Mouse (Mus musculus): ENCODE data around the gene Trem2. TPM values are rescaled to one million over a fixed set of nuclear protein-coding genes. Genes with fewer than 3 reads are reported as not detected.

The Trem2 gene
- polyA plus RNA-seq, 1 experiment, result 0.04 TPM

DNA sequence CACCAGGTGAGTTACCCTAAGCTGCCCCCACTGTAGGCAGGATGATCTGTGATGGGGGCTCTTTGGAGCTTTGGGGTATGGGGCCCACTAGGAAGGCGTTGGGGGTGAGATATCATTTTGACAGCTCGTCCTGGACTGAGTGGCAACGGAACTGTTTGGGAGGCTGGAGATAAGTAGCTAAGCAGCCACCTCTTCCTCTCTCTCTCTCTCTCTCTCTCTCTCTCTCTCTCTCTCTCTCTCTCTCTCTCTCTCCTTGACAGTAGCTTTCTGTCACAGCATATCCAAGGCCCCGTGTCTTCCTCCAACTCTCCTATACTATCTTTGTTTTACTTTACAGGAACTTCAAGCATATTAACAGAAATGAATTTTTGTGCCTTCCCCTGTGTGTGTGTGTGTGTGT lies 14.3 kb downstream of the Trem2 start:
- H3K27me3 ChIP-seq (ENCODE audit: control insufficient read depth, insufficient read depth, insufficient read length), result no peaks in the 10 kb centered on the region
- no peaks in the 10 kb centered on the region for H3K79me2 ChIP-seq (ENCODE audit: control insufficient read depth, insufficient read depth)
- TF ChIP-seq MYOD1 (IDR thresholded peaks at IDR 0.05; ENCODE audit: control insufficient read depth in 1 of 3, insufficient read length in 2 of 3, low read depth in 2 of 3) (no peak), POLR2A (IDR thresholded peaks at IDR 0.05; ENCODE audit: insufficient read length, low read depth) (no peak), TCF12 (IDR thresholded peaks at IDR 0.05; ENCODE audit: insufficient read depth, poor library complexity, severe bottlenecking) (no peak), CEBPB (IDR thresholded peaks at IDR 0.05; ENCODE audit: insufficient read depth, poor library complexity, severe bottlenecking) (no peak)
- no peak overlapping the region for H3K4me3 ChIP-seq
- H3K4me2 ChIP-seq (ENCODE audit: low read depth), result no peak overlapping the region
- no peaks in the 10 kb centered on the region for H3K36me3 ChIP-seq (ENCODE audit: control insufficient read depth, insufficient read depth)
- H3ac ChIP-seq (ENCODE audit: control insufficient read depth, insufficient read length), result no peak overlapping the region

- Histone ChIP-seq H3K4me2 (ENCODE audit: low read depth) (no peak overlapping the region), H3ac (ENCODE audit: control insufficient read depth, insufficient read length) (no peak overlapping the region), H3K4me3 (no peak overlapping the region), H3K79me2 (ENCODE audit: control insufficient read depth, insufficient read depth) (no peaks in the 10 kb centered on the region), H3K27me3 (ENCODE audit: control insufficient read depth, insufficient read depth, insufficient read length) (no peaks in the 10 kb centered on the region), H3K36me3 (ENCODE audit: control insufficient read depth, insufficient read depth) (no peaks in the 10 kb centered on the region)
- TF ChIP-seq MAX (IDR thresholded peaks at IDR 0.05; ENCODE audit: low read depth), result no peak
- TF ChIP-seq E2F4 (IDR thresholded peaks at IDR 0.05; ENCODE audit: insufficient read depth), result no peak
- no peak for TF ChIP-seq REST (IDR thresholded peaks at IDR 0.05; ENCODE audit: insufficient read depth, insufficient read length)
- TF ChIP-seq TCF12 (IDR thresholded peaks at IDR 0.05; ENCODE audit: insufficient read depth, poor library complexity, severe bottlenecking), result no peak
- no peak for TF ChIP-seq MYOG (IDR thresholded peaks at IDR 0.05; ENCODE audit: control insufficient read depth in 1 of 3, insufficient read depth in 1 of 3, insufficient read length in 2 of 3, low read depth in 2 of 3)
- TF ChIP-seq TCF3 (IDR thresholded peaks at IDR 0.05; ENCODE audit: insufficient read length, low read depth), result no peak
- no peak for TF ChIP-seq SRF (IDR thresholded peaks at IDR 0.05; ENCODE audit: control insufficient read depth, insufficient read length, low read depth)
- no peak for TF ChIP-seq POLR2AphosphoS2 (IDR thresholded peaks at IDR 0.05; ENCODE audit: insufficient read length, low read depth)
- TF ChIP-seq POLR2A (IDR thresholded peaks at IDR 0.05; ENCODE audit: insufficient read length, low read depth), result no peak
- TF ChIP-seq CEBPB (IDR thresholded peaks at IDR 0.05; ENCODE audit: insufficient read depth, poor library complexity, severe bottlenecking), result no peak
- no peak for TF ChIP-seq USF1 (IDR thresholded peaks at IDR 0.05; ENCODE audit: low read depth)
- TF ChIP-seq MYOD1 (IDR thresholded peaks at IDR 0.05; ENCODE audit: control insufficient read depth in 1 of 3, insufficient read length in 2 of 3, low read depth in 2 of 3), result no peak
Measured at GRCm38 (mm10) chr17:48362346-48362745, 16.1 kb downstream of the Trem2 start.

DNA sequence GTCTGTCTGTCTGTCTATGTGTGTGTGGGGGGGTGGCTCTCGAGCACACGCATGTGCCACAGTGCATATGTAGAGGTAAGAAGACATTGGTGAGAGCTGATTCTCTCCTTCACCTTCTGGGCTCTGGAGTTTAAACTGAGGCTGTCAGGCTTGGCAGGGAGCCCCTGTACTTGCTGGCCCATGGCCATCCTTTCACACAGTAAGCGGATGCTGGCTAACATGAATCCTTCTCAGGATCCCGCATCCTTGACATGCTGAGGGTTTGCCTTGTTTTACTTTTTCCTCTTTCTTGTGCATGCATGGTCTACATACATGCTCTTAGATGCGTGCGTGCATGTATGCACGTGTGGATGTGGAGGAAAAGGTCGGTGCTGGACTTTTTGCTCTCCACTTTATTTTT lies 16.8 kb downstream of the Trem2 start:
- Histone ChIP-seq H3K36me3 (ENCODE audit: control insufficient read depth, insufficient read depth) (no peaks in the 10 kb centered on the region), H3K4me2 (ENCODE audit: low read depth) (no peak overlapping the region), H3K27me3 (ENCODE audit: control insufficient read depth, insufficient read depth, insufficient read length) (no peaks in the 10 kb centered on the region), H3K4me3 (no peak overlapping the region), H3K79me2 (ENCODE audit: control insufficient read depth, insufficient read depth) (no peaks in the 10 kb centered on the region), H3ac (ENCODE audit: control insufficient read depth, insufficient read length) (no peak overlapping the region)
- TF ChIP-seq CEBPB (IDR thresholded peaks at IDR 0.05; ENCODE audit: insufficient read depth, poor library complexity, severe bottlenecking) (no peak), TCF3 (IDR thresholded peaks at IDR 0.05; ENCODE audit: insufficient read length, low read depth) (no peak), E2F4 (IDR thresholded peaks at IDR 0.05; ENCODE audit: insufficient read depth) (no peak), REST (IDR thresholded peaks at IDR 0.05; ENCODE audit: insufficient read depth, insufficient read length) (no peak), POLR2A (IDR thresholded peaks at IDR 0.05; ENCODE audit: insufficient read length, low read depth) (no peak), TCF12 (IDR thresholded peaks at IDR 0.05; ENCODE audit: insufficient read depth, poor library complexity, severe bottlenecking) (no peak), SRF (IDR thresholded peaks at IDR 0.05; ENCODE audit: control insufficient read depth, insufficient read length, low read depth) (no peak), MYOD1 (IDR thresholded peaks at IDR 0.05; ENCODE audit: control insufficient read depth in 1 of 3, insufficient read length in 2 of 3, low read depth in 2 of 3) (no peak), MAX (IDR thresholded peaks at IDR 0.05; ENCODE audit: low read depth) (no peak), POLR2AphosphoS2 (IDR thresholded peaks at IDR 0.05; ENCODE audit: insufficient read length, low read depth) (no peak), USF1 (IDR thresholded peaks at IDR 0.05; ENCODE audit: low read depth) (no peak), MYOG (IDR thresholded peaks at IDR 0.05; ENCODE audit: control insufficient read depth in 1 of 3, insufficient read depth in 1 of 3, insufficient read length in 2 of 3, low read depth in 2 of 3) (no peak)

DNA sequence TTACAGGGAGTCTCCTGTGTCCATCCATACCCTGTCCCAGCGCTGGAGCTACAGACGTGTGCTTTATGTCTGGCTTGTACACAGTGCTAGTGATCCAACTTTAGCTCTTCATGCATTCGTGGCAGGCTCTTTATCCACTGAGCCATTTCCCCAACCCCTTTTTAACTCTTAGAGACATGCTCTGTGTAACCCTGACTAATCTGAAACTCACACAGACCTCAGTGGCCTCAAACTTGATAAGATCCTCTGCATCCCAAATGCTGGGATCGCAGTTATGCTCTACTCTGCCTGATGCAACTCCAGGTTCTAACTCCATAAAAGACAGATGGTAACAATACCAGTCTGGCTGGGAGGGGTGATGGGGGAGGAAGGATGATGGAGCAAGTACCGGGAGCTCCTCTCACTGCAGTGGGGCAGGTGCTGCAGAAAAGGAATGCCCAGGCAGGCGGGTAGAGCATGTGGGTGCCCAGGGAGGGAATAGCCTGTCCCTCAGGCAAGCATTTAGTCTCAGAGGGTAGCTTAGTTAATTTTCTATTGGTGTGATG lies 17.3 kb downstream of the Trem2 start:
- no peak overlapping the region for H3ac ChIP-seq (ENCODE audit: control insufficient read depth, insufficient read length)
- no peaks in the 10 kb centered on the region for H3K27me3 ChIP-seq (ENCODE audit: control insufficient read depth, insufficient read depth, insufficient read length)
- H3K4me3 ChIP-seq, result no peak overlapping the region
- H3K4me2 ChIP-seq (ENCODE audit: low read depth), result no peak overlapping the region
- H3K79me2 ChIP-seq (ENCODE audit: control insufficient read depth, insufficient read depth), result no peaks in the 10 kb centered on the region
- TF ChIP-seq SRF (IDR thresholded peaks at IDR 0.05; ENCODE audit: control insufficient read depth, insufficient read length, low read depth), result no peak
- no peak for TF ChIP-seq CEBPB (IDR thresholded peaks at IDR 0.05; ENCODE audit: insufficient read depth, poor library complexity, severe bottlenecking)
- TF ChIP-seq REST (IDR thresholded peaks at IDR 0.05; ENCODE audit: insufficient read depth, insufficient read length), result no peak
- no peak for TF ChIP-seq MAX (IDR thresholded peaks at IDR 0.05; ENCODE audit: low read depth)
- no peak for TF ChIP-seq MYOD1 (IDR thresholded peaks at IDR 0.05; ENCODE audit: control insufficient read depth in 1 of 3, insufficient read length in 2 of 3, low read depth in 2 of 3)
- TF ChIP-seq TCF3 (IDR thresholded peaks at IDR 0.05; ENCODE audit: insufficient read length, low read depth), result no peak
- TF ChIP-seq POLR2AphosphoS2 (IDR thresholded peaks at IDR 0.05; ENCODE audit: insufficient read length, low read depth), result no peak
- no peak for TF ChIP-seq POLR2A (IDR thresholded peaks at IDR 0.05; ENCODE audit: insufficient read length, low read depth)
- no peak for TF ChIP-seq USF1 (IDR thresholded peaks at IDR 0.05; ENCODE audit: low read depth)
- TF ChIP-seq TCF12 (IDR thresholded peaks at IDR 0.05; ENCODE audit: insufficient read depth, poor library complexity, severe bottlenecking), result no peak
- TF ChIP-seq MYOG (IDR thresholded peaks at IDR 0.05; ENCODE audit: control insufficient read depth in 1 of 3, insufficient read depth in 1 of 3, insufficient read length in 2 of 3, low read depth in 2 of 3), result no peak
- TF ChIP-seq E2F4 (IDR thresholded peaks at IDR 0.05; ENCODE audit: insufficient read depth), result no peak
- H3K36me3 ChIP-seq (ENCODE audit: control insufficient read depth, insufficient read depth), result no peaks in the 10 kb centered on the region

Measured in myocyte (in vitro differentiated cells).